11 mouse cellular contexts compared by ENCODE assay signal in genomic region chr14:34345771-34346566, GRCm38 (mm10). TPM values are rescaled to one million over a fixed set of nuclear protein-coding genes. Genes with fewer than 3 reads are reported as not detected.
DNase-seq lines count a peak whose midpoint lies in the region; ATAC-seq and TF ChIP-seq lines count a peak whose summit lies in the region.
"Had no signal": no experiment of that assay in that cellular context is flagged by ENCODE, and none has a peak within 500 bp of the region (broad histone marks: within the 10 kb centered on the region; RNA-seq: fewer than 3 reads in every experiment).

No protein-coding gene starts in this region.

- H3K36me3 ChIP-seq in limb, embryonic 11.5 days (ENCODE audit: control insufficient read depth, insufficient read depth, low read length), result peaks cover 3% of the 10 kb centered on the region; the same call in 1 of the 2 replicates
- H3K36me3 ChIP-seq in limb, embryonic 10.5 days, result peaks cover 43% of the 10 kb centered on the region
- H3K36me3 ChIP-seq in liver, embryonic 11.5 days (ENCODE audit: control insufficient read depth, insufficient read depth, low read length), result peaks cover 9% of the 10 kb centered on the region; the same call in 1 of the 2 replicates
- peaks cover 28% of the 10 kb centered on the region for H3K36me3 ChIP-seq in neural tube, embryonic 14.5 days (ENCODE audit: control insufficient read depth, insufficient read depth, low read length)

- peak; percentile 22; the same call in 1 of the 2 replicates for TF ChIP-seq CTCF in cortical plate, adult 2 months (IDR thresholded peaks at IDR 0.05; ENCODE audit: extremely low read depth, insufficient read depth, low read length)

- 54% methylated on average over 12 of the region's 12 CpGs for WGBS in limb, embryonic 11.5 days
- WGBS in limb, embryonic 10.5 days, result 58% methylated on average over 12 of the region's 12 CpGs
- 61% methylated on average over 12 of the region's 12 CpGs for WGBS in liver, embryonic 11.5 days
- WGBS in neural tube, embryonic 14.5 days, result 62% methylated on average over 12 of the region's 12 CpGs

- H3K4me1 ChIP-seq in limb, embryonic 11.5 days (ENCODE audit: control insufficient read depth, insufficient read depth, low read length), result no peaks in the 10 kb centered on the region
- no peaks in the 10 kb centered on the region for H3K4me1 ChIP-seq in limb, embryonic 10.5 days
- H3K4me1 ChIP-seq in cortical plate, adult 2 months (ENCODE audit: control insufficient read depth, insufficient read depth, low read length), result no peaks in the 10 kb centered on the region
- no peaks in the 10 kb centered on the region for H3K4me1 ChIP-seq in liver, embryonic 11.5 days (replicated peaks; ENCODE audit: control insufficient read depth, insufficient read depth, low read length)
- H3K4me1 ChIP-seq in neural tube, embryonic 14.5 days (ENCODE audit: control insufficient read depth, insufficient read depth, low read length), result no peaks in the 10 kb centered on the region

- ATAC-seq in limb, embryonic 11.5 days (ENCODE audit: insufficient number of reproducible peaks, low FRiP score, low TSS enrichment, low read depth), result 0 out of 2 replicates have a peak, but pooled peaks have one; percentile 9
- ATAC-seq in liver, embryonic 11.5 days (replicated peaks; ENCODE audit: low FRiP score), result peak; percentile 59
- ATAC-seq in neural tube, embryonic 14.5 days (ENCODE audit: low read depth), result peak; percentile 49; the same call in 1 of the 2 replicates
- no peak for ATAC-seq in megakaryocyte-erythroid progenitor cell, adult 5-6 weeks (replicated peaks; ENCODE audit: low FRiP score, low TSS enrichment, poor library complexity, severe bottlenecking)

- H3K9me3 ChIP-seq in limb, embryonic 11.5 days (ENCODE audit: control insufficient read depth, low read length), result no peaks in the 10 kb centered on the region
- no peaks in the 10 kb centered on the region for H3K9me3 ChIP-seq in limb, embryonic 10.5 days (replicated peaks)
- H3K9me3 ChIP-seq in liver, embryonic 11.5 days (ENCODE audit: control insufficient read depth, low read length), result no peaks in the 10 kb centered on the region
- no peaks in the 10 kb centered on the region for H3K9me3 ChIP-seq in neural tube, embryonic 14.5 days (ENCODE audit: control insufficient read depth, low read length)

- TF ChIP-seq POLR2A in cortical plate, adult 2 months (IDR thresholded peaks at IDR 0.05; ENCODE audit: extremely low read depth, insufficient read depth, low read length), result no peak

- H3K4me2 ChIP-seq in limb, embryonic 11.5 days (ENCODE audit: low read depth, severe bottlenecking), result no peak overlapping the region
- H3K4me2 ChIP-seq in liver, embryonic 11.5 days, result no peak overlapping the region
- H3K4me2 ChIP-seq in neural tube, embryonic 14.5 days (ENCODE audit: low read depth, low read length), result no peak overlapping the region

- DNase-seq in limb, embryonic 11.5 days (ENCODE audit: low spot score), result no peak
- no peak for DNase-seq in limb, embryonic 10.5 days (ENCODE audit: low spot score)
- DNase-seq in liver, embryonic 11.5 days (ENCODE audit: low spot score), result no peak
- no peak for DNase-seq in thymus, postnatal 4 days
- DNase-seq in urinary bladder, postnatal 4 days (ENCODE audit: low spot score in 2 of 2), result no peak
- DNase-seq: cerebellum, adult 9-10 months; gastrocnemius, postnatal 25 days; kidney, postnatal 14 days had no signal

- H3K9ac ChIP-seq in limb, embryonic 11.5 days (ENCODE audit: low read length), result no peak overlapping the region
- no peak overlapping the region for H3K9ac ChIP-seq in liver, embryonic 11.5 days (ENCODE audit: low read depth, low read length)
- H3K9ac ChIP-seq in neural tube, embryonic 14.5 days (replicated peaks; ENCODE audit: low read depth, low read length), result no peak overlapping the region

- H3K4me3 ChIP-seq in limb, embryonic 11.5 days (ENCODE audit: low read depth, low read length), result no peak overlapping the region
- H3K4me3 ChIP-seq in limb, embryonic 10.5 days, result no peak overlapping the region
- H3K4me3 ChIP-seq in cortical plate, adult 2 months (ENCODE audit: insufficient read depth, low read length), result no peak overlapping the region
- no peak overlapping the region for H3K4me3 ChIP-seq in liver, embryonic 11.5 days (ENCODE audit: low read depth, low read length)
- H3K4me3 ChIP-seq in neural tube, embryonic 14.5 days (ENCODE audit: low read depth, low read length), result no peak overlapping the region

- H3K27ac ChIP-seq in limb, embryonic 11.5 days (replicated peaks; ENCODE audit: low read depth, low read length), result no peak overlapping the region
- H3K27ac ChIP-seq in limb, embryonic 10.5 days, result no peak overlapping the region
- no peak overlapping the region for H3K27ac ChIP-seq in cortical plate, adult 2 months (ENCODE audit: insufficient read depth, low read length)
- no peak overlapping the region for H3K27ac ChIP-seq in liver, embryonic 11.5 days (ENCODE audit: low read depth, low read length)
- H3K27ac ChIP-seq in neural tube, embryonic 14.5 days (ENCODE audit: low read depth, low read length), result no peak overlapping the region

- H3K27me3 ChIP-seq in limb, embryonic 11.5 days (ENCODE audit: control insufficient read depth, insufficient read depth, low read length), result no peaks in the 10 kb centered on the region
- no peaks in the 10 kb centered on the region for H3K27me3 ChIP-seq in limb, embryonic 10.5 days (ENCODE audit: low read depth, poor library complexity, severe bottlenecking)
- H3K27me3 ChIP-seq in liver, embryonic 11.5 days (replicated peaks; ENCODE audit: control insufficient read depth, insufficient read depth, low read length), result no peaks in the 10 kb centered on the region
- H3K27me3 ChIP-seq in neural tube, embryonic 14.5 days (ENCODE audit: control insufficient read depth, insufficient read depth, low read length), result no peaks in the 10 kb centered on the region

RNA-seq across cellular contexts. Expression of gene Fam25c, which starts 9.3 kb away (rescaled TPM):
- not detected in 2 replicates for polyA plus RNA-seq in limb, embryonic 11.5 days (2014; fragmentation: Nextera tagmentation; extraction: Ambion mirVana)
- not detected in 2 replicates for polyA plus RNA-seq in limb, embryonic 10.5 days (2016; fragmentation: Nextera tagmentation; extraction: Ambion mirVana)
- not detected in 2 replicates for polyA plus RNA-seq in cortical plate, adult 2 months (2012; rRNA removed)
- 0.66 TPM in 1 of 2 replicates, not detected in the other for polyA plus RNA-seq in liver, embryonic 11.5 days (2014; fragmentation: Nextera tagmentation; extraction: Ambion mirVana)
- polyA plus RNA-seq in neural tube, embryonic 14.5 days (2014; fragmentation: Nextera tagmentation; extraction: Ambion mirVana), result not detected in 2 replicates
- total RNA-seq in megakaryocyte-erythroid progenitor cell, adult 5-6 weeks (2014; fragmentation: Nextera tagmentation), result not detected in 2 replicates
- not detected in 2 replicates for total RNA-seq in megakaryocyte-erythroid progenitor cell, adult 5-6 weeks (2017)

RNA-seq across cellular contexts. Expression of gene Sncg, which starts 28.6 kb away (rescaled TPM):
- polyA plus RNA-seq in limb, embryonic 11.5 days (2014; fragmentation: Nextera tagmentation; extraction: Ambion mirVana), result 3.1 and 3.5 TPM in 2 replicates
- polyA plus RNA-seq in limb, embryonic 10.5 days (2016; fragmentation: Nextera tagmentation; extraction: Ambion mirVana), result 2.0 and 3.8 TPM in 2 replicates
- 6.1 and 9.1 TPM in 2 replicates for polyA plus RNA-seq in cortical plate, adult 2 months (2012; rRNA removed)
- polyA plus RNA-seq in liver, embryonic 11.5 days (2014; fragmentation: Nextera tagmentation; extraction: Ambion mirVana), result 1.6 and 1.8 TPM in 2 replicates
- polyA plus RNA-seq in neural tube, embryonic 14.5 days (2014; fragmentation: Nextera tagmentation; extraction: Ambion mirVana), result 279 and 514 TPM in 2 replicates
- total RNA-seq in megakaryocyte-erythroid progenitor cell, adult 5-6 weeks (2014; fragmentation: Nextera tagmentation), result not detected in 2 replicates
- total RNA-seq in megakaryocyte-erythroid progenitor cell, adult 5-6 weeks (2017), result not detected in 2 replicates

RNA-seq across cellular contexts. Expression of gene Mmrn2, which starts 29.3 kb away (rescaled TPM):
- polyA plus RNA-seq in limb, embryonic 11.5 days (2014; fragmentation: Nextera tagmentation; extraction: Ambion mirVana), result 5.8 and 6.3 TPM in 2 replicates
- polyA plus RNA-seq in limb, embryonic 10.5 days (2016; fragmentation: Nextera tagmentation; extraction: Ambion mirVana), result 6.9 and 7.8 TPM in 2 replicates
- polyA plus RNA-seq in cortical plate, adult 2 months (2012; rRNA removed), result 3.2 and 3.4 TPM in 2 replicates
- 5.3 and 6.2 TPM in 2 replicates for polyA plus RNA-seq in liver, embryonic 11.5 days (2014; fragmentation: Nextera tagmentation; extraction: Ambion mirVana)
- polyA plus RNA-seq in neural tube, embryonic 14.5 days (2014; fragmentation: Nextera tagmentation; extraction: Ambion mirVana), result 2.4 and 4.3 TPM in 2 replicates
- not detected in 2 replicates for total RNA-seq in megakaryocyte-erythroid progenitor cell, adult 5-6 weeks (2014; fragmentation: Nextera tagmentation)
- not detected in 2 replicates for total RNA-seq in megakaryocyte-erythroid progenitor cell, adult 5-6 weeks (2017)

RNA-seq across cellular contexts. Expression of gene Glud1, which starts 35.4 kb away (rescaled TPM):
- 76.3 and 83.7 TPM in 2 replicates for polyA plus RNA-seq in limb, embryonic 11.5 days (2014; fragmentation: Nextera tagmentation; extraction: Ambion mirVana)
- polyA plus RNA-seq in limb, embryonic 10.5 days (2016; fragmentation: Nextera tagmentation; extraction: Ambion mirVana), result 67.6 and 74.6 TPM in 2 replicates
- polyA plus RNA-seq in cortical plate, adult 2 months (2012; rRNA removed), result 174 and 177 TPM in 2 replicates
- polyA plus RNA-seq in liver, embryonic 11.5 days (2014; fragmentation: Nextera tagmentation; extraction: Ambion mirVana), result 182 and 192 TPM in 2 replicates
- polyA plus RNA-seq in neural tube, embryonic 14.5 days (2014; fragmentation: Nextera tagmentation; extraction: Ambion mirVana), result 145 and 152 TPM in 2 replicates
- 38.5 and 40.5 TPM in 2 replicates for total RNA-seq in megakaryocyte-erythroid progenitor cell, adult 5-6 weeks (2014; fragmentation: Nextera tagmentation)
- total RNA-seq in megakaryocyte-erythroid progenitor cell, adult 5-6 weeks (2017), result 34.3 and 37.8 TPM in 2 replicates

RNA-seq across cellular contexts. Expression of gene Shld2, which starts 35.7 kb away (rescaled TPM):
- 11.7 and 12.7 TPM in 2 replicates for polyA plus RNA-seq in limb, embryonic 11.5 days (2014; fragmentation: Nextera tagmentation; extraction: Ambion mirVana)
- 9.6 and 10.0 TPM in 2 replicates for polyA plus RNA-seq in limb, embryonic 10.5 days (2016; fragmentation: Nextera tagmentation; extraction: Ambion mirVana)
- polyA plus RNA-seq in cortical plate, adult 2 months (2012; rRNA removed), result 4.1 and 4.6 TPM in 2 replicates
- polyA plus RNA-seq in liver, embryonic 11.5 days (2014; fragmentation: Nextera tagmentation; extraction: Ambion mirVana), result 10.5 and 15.4 TPM in 2 replicates
- 5.1 and 8.0 TPM in 2 replicates for polyA plus RNA-seq in neural tube, embryonic 14.5 days (2014; fragmentation: Nextera tagmentation; extraction: Ambion mirVana)
- 8.0 and 9.1 TPM in 2 replicates for total RNA-seq in megakaryocyte-erythroid progenitor cell, adult 5-6 weeks (2014; fragmentation: Nextera tagmentation)
- total RNA-seq in megakaryocyte-erythroid progenitor cell, adult 5-6 weeks (2017), result 17.1 and 18.0 TPM in 2 replicates

Comparison
In these comparisons a context has a peak if more than half of its experiments do, and no peak if none do; other contexts are left out.
1. RNA of gene Sncg, which starts 28.6 kb away (polyA plus RNA-seq): 279 to 514 TPM in neural tube, embryonic 14.5 days; 6.1 to 9.1 TPM in cortical plate, adult 2 months, 2.0 to 3.8 TPM in limb, embryonic 10.5 days, 3.1 to 3.5 TPM in limb, embryonic 11.5 days and 1.6 to 1.8 TPM in liver, embryonic 11.5 days; every median in the first group is over 10 times any median in the second.